Mouse (Mus musculus) heart, postnatal 14 days (tissue): ENCODE data around the gene Dbp. TPM values are rescaled to one million over a fixed set of nuclear protein-coding genes. Genes with fewer than 3 reads are reported as not detected.

ENCODE experiments used
- DNase-seq, 2 experiments: peaks; one replicate each; pipeline ENCODE4 v3.0.0; 2021 to 2022
- intact Hi-C: fragments of 180-260 bp; cut with DNase I; formaldehyde crosslinking; loops from one replicate; pipeline ENCODE4 v1.15.1; 2025
- total RNA-seq, 2 experiments: library from RNA; stranded (reverse); gene quantifications; 2 replicates each; pipeline ENCODE4 v1.2.3; 2021

Gene Dbp
- total RNA-seq, 2 experiments from 2014 or later: 24.7 to 27.1 TPM

- intact Hi-C loops: no loop called here
- no peak for DNase-seq
Observed at GRCm38 (mm10) chr7:45709677-45710355, 4.9 kb downstream of the Dbp start.

GRCm38 (mm10) chr7:45710477-45711191 lies 5.7 kb downstream of the Dbp start:
- DNase-seq: no peak
- intact Hi-C loops: no loop called here

- no peak for DNase-seq
- intact Hi-C loops: no loop called here
Observed at GRCm38 (mm10) chr7:45711316-45712021, 6.6 kb downstream of the Dbp start.

- no peak for DNase-seq
- intact Hi-C loops: no loop called here
Observed at GRCm38 (mm10) chr7:45712022-45712757, 7.3 kb downstream of the Dbp start.

GRCm38 (mm10) chr7:45713396-45713795 lies 8.5 kb downstream of the Dbp start:
- intact Hi-C loops: no loop called here
- no peak for DNase-seq

- intact Hi-C loops: no loop called here
- DNase-seq: no peak
Observed at GRCm38 (mm10) chr7:45713881-45714520, 9.1 kb downstream of the Dbp start.

GRCm38 (mm10) chr7:45714630-45715089 lies 9.8 kb downstream of the Dbp start:
- DNase-seq: no peak
- intact Hi-C loops: no loop called here

- intact Hi-C loops: no loop called here
- DNase-seq: peak; percentile 98
Observed at GRCm38 (mm10) chr7:45715090-45715708, 10.3 kb downstream of the Dbp start, which contains the start of gene Rpl18. Gene Rpl18, plus strand, starts transcription at chr7:45715457.

- DNase-seq: no peak
- intact Hi-C loops: no loop called here
Observed at GRCm38 (mm10) chr7:45715741-45716459, 11.0 kb downstream of the Dbp start.

GRCm38 (mm10) chr7:45716460-45716857 lies 11.6 kb downstream of the Dbp start:
- DNase-seq: no peak
- intact Hi-C loops: no loop called here

GRCm38 (mm10) chr7:45716952-45717917 lies 12.3 kb downstream of the Dbp start:
- intact Hi-C loops: no loop called here
- DNase-seq: no peak

GRCm38 (mm10) chr7:45717918-45718297 lies 13.0 kb downstream of the Dbp start, which contains the start of gene Sphk2:
Gene Sphk2, minus strand, starts transcription at chr7:45718002.
- intact Hi-C loops: no loop called here
- DNase-seq: peak; percentile 98 to 99

GRCm38 (mm10) chr7:45718331-45718730 lies 13.4 kb downstream of the Dbp start:
- intact Hi-C loops: no loop called here

GRCm38 (mm10) chr7:45719180-45719579 lies 14.3 kb downstream of the Dbp start:
- intact Hi-C loops: no loop called here

More at GRCm38 (mm10) chr7:45718331-45718730, 13.4 kb downstream of the Dbp start:
- no peak for DNase-seq

GRCm38 (mm10) chr7:45719738-45720412 lies 15.0 kb downstream of the Dbp start:
- DNase-seq: no peak

More at GRCm38 (mm10) chr7:45719180-45719579, 14.3 kb downstream of the Dbp start:
- DNase-seq: no peak

GRCm38 (mm10) chr7:45720413-45721233 lies 15.7 kb downstream of the Dbp start, which contains the start of gene Fam83e:
Gene Fam83e, plus strand, starts transcription at chr7:45721212.
- intact Hi-C loops: no loop called here
- DNase-seq: no peak

More at GRCm38 (mm10) chr7:45719738-45720412, 15.0 kb downstream of the Dbp start:
- intact Hi-C loops: no loop called here
